Mouse (Mus musculus): Measurements from ENCODE around the gene Sh3rf3.

Sh3rf3 gene

DNA sequence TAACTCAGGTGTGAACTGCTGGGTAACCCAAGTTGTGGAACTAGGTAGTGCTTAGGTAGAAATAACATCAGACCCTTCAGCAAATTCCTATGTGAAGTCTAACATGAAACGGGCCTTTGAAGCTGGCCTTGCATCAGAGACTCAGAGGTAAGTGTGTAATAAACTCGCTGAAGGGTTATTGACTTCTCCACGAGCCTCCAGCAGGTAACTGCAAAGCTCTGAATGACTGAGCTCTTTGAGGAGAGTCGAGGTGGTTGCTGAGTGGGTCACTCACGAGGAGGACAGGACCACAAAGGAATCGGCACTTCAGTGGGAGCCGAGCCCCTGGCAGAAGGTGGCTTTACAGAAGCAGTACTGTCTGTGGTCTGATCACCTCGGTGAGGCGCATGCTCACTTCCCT, 303.2 kb downstream of the Sh3rf3 start:
- TF ChIP-seq GATA4 (IDR thresholded peaks at IDR 0.05; ENCODE audit: insufficient replicate concordance, low read length): no peak

DNA sequence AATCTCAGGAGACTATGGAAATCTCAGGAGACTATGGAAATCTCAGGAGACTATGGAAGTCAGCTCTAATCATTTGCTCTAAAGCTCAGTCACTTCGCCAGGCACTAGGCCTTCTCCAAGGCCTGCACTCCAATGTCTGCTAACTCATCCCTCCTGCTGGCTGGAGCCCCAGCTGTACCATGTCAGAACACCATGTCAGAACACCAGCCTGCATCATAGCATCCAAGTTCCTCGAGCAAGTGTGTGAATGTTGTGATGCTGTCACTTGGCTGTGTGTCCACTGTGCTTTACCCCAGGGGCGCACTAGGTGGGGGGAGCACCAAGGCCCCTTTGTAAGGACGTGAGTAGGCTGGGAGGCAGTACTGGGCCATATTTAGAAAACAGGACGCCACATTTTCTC, 304.4 kb downstream of the Sh3rf3 start:
- no peak for TF ChIP-seq GATA4 (IDR thresholded peaks at IDR 0.05; ENCODE audit: insufficient replicate concordance, low read length)

DNA sequence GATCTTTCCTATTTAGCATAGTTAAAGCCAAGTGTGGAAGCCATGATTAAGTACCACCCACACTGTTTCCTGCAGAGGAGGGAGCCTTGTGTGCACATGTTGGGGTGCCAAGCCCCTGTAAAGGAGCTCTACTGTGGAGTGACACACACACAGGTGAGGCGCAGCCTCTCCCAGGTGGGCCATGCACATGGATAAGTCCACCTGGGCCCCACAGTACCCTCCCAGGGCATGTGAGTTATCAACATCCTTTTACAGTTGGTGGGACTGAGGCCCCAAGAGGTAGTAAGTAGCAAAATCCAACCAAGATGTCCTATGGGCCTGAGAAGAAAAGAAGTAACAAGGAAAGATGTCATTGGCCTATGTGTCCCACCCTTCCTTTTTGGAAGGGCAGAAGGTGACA, 305.8 kb downstream of the Sh3rf3 start:
- no peak for TF ChIP-seq GATA4 (IDR thresholded peaks at IDR 0.05; ENCODE audit: insufficient replicate concordance, low read length)

DNA sequence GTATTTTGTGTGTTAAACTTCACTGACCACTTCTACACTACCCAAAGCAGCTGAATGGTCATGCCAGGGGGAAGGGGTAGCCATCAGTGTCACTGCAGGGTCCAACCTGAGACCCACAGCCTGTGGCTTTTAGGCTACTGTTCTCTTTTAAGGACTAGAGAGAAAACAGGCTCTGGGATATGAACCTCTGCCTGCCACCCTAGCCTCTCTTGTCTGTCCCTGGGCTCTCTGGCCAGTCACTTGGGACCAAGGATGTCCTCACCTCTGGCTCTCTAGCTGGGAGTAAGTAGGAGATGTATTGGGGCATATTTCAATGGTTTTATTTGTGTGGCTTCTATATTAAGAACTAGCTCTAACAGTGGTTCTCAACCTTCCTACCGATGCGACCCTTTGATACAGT, 306.7 kb downstream of the Sh3rf3 start:
- no peak for TF ChIP-seq GATA4 (IDR thresholded peaks at IDR 0.05; ENCODE audit: insufficient replicate concordance, low read length)

DNA sequence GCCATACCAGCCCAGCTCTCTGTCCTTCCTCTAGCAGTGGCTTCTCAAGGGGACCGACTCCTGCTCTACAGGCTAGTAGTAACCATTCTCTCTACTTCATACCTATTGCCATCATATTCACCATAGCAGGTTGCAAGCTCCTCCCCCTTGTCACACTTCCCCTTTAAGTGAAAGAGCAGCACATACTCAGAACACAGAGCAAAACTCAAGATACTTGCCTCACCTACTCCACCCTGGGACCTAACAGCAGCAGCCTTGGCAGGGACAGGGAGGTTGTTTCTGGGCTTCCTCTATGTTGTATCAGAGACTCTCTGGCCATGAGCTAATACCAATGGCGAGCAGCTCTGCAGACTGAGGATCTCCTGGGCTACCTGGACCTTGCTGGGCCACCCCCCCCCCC, 312.3 kb downstream of the Sh3rf3 start:
- TF ChIP-seq GATA4 (IDR thresholded peaks at IDR 0.05; ENCODE audit: insufficient replicate concordance, low read length): no peak

DNA sequence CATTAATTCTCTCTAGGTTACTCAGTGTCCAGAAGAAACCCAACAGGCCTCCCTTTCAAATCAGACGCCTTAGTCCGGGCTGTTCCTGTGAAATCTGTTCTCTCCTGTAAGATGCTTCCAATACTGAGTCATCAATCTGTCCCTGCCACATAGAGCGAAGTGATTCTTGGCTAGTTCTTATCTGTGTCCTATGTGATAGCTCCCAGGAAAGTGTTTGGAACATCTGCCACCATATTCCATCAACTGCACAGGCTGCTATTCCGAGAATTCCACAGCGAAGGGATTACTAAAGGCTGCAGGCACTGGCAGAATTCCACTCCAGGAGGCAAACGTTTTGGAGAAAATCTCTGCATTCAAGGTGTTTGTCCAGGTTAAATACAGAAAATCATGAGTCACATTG, 314.5 kb downstream of the Sh3rf3 start:
- TF ChIP-seq GATA4 (IDR thresholded peaks at IDR 0.05; ENCODE audit: insufficient replicate concordance, low read length): no peak

DNA sequence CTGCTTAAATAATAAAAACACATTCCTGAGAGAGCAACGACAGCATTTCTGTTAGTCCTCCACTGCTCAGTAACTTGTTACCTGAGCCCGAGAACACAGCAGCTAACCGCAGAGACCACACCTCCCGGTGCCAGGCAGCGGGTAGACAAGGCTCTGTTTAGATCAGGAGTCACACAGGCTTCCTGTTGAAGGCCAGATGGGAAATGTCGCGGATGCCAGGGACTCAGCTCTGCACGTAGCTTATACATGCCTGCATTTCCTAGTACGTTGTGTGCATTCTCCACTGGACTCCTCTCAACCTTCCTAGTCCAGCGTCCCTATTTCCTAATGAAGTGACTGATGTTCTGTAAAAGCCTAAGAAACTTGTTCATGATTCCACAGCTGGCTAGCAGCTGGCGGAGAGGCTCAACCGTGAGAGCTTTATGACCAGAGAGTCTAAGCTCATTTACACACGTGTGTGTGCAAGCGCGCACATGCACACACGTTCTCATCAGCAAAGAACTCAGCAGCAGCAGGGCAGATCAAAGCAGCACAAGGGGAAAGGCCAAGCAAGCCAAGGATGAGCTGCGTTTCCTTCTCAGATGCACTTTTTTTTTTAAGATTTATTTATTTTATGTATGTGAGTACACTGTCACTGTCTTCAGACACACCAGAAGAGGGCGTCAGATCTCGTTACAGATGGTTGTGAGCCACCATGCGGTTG, 318.9 kb downstream of the Sh3rf3 start:
- no peak for TF ChIP-seq GATA4 (IDR thresholded peaks at IDR 0.05; ENCODE audit: insufficient replicate concordance, low read length)

DNA sequence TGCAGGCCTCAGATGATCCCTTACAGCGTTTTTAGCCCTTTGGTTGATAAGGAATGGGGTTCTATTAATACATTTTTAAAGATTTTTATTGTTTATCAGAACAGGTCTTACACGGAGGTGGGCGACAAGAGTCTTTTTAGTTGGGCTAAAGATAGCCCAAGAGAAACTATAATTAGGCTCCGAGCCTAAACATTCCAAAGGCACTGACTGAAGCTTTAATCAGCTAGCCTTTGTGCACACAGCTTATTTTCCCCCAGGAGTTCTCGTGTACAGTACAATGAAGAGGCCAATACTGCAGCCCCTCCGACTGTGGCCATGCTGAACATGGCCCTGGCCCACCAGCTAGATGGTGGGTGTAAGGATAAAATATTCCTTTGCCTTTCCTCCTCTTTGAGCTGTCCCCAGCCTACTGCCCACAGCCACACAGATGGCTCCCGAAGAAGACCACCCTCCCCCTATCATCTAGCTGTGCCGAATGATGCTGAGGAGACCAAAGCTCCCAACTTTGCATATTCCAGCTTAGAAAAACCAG, 320.4 kb downstream of the Sh3rf3 start:
- TF ChIP-seq GATA4 (IDR thresholded peaks at IDR 0.05; ENCODE audit: insufficient replicate concordance, low read length): no peak

DNA sequence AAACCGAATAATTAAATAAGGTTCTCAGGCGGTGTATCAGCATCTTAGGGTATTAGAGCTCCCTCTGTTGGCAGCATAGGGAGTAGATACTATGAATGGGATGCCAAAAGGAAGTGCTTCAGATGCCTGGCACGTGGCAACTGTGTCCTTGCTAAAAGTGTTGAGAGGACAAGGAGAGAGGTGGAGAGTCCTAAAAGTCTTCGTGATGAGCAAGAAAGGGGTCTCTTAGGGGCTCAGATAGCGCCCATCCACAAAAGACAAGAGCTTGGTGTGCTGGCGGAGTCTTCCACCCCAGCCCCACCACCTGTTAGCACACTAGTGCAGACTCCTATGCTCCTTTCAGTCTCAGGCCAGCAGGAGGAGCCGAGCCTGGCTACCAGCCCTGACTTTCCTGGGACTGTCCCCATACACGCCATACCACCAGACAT, 336.8 kb downstream of the Sh3rf3 start:
- TF ChIP-seq GATA4 (IDR thresholded peaks at IDR 0.05; ENCODE audit: insufficient replicate concordance, low read length): no peak

DNA sequence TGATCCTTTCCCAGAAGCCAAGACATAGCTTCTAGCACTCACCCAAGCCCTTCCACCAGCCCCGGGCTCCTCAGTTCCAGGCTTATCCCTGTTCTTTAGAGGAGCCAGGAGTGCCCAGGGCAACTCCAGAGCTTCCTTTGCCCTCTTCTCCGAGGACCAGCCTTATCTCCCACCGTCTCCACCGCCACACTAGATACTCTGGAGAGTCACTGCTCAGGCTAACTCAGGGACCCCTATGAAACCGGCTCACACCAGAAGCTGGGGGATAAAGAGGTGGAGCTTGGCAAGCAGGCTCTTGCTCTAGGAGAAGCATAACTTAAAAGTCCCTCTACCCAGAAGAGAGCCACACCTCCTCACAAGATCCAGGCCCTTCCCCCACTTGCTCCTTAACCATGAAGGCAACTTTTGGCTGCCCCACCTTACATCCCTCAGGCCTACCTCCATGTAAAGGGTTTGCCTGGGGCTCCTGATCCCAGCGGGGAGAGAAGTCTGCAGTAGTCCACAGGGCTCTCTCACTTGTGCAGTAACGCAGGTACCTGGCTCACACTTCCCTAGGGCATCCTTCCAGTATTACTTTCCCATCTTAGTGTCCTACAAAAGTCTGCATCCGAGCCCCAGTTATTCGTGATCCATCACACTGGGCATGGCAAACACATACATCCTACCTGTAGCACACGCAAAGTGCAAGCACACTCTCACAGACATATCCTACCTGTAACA, 337.9 kb downstream of the Sh3rf3 start:
- no peak for TF ChIP-seq GATA4 (IDR thresholded peaks at IDR 0.05; ENCODE audit: insufficient replicate concordance, low read length)

DNA sequence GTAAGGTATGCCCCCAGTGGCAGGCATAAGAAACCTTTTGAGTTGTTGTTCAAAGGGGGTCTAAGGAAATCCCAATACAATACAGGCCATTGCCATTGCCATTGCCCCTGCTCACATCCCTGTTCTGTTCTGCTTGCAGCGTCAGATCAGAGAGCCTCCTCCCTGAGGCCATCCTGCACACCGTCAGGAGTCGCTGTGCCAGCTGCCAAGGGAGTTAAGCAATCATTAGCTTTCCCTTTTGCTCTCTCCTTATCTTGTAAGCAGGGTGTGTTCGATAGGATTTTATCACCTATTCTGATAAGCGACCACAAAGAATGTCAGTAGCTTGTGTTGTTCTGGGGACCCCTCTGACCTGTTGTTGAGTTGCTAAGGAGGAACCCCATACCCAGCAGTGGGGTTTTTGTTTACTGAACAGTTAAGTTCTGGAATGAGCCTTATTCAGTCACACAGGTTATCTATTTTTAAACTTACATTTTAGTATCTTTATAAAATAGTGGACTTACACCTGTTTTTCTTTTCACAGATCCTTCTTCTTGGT, 339.5 kb downstream of the Sh3rf3 start:
- peak; percentile 87 for TF ChIP-seq GATA4 (IDR thresholded peaks at IDR 0.05; ENCODE audit: insufficient replicate concordance, low read length)

DNA sequence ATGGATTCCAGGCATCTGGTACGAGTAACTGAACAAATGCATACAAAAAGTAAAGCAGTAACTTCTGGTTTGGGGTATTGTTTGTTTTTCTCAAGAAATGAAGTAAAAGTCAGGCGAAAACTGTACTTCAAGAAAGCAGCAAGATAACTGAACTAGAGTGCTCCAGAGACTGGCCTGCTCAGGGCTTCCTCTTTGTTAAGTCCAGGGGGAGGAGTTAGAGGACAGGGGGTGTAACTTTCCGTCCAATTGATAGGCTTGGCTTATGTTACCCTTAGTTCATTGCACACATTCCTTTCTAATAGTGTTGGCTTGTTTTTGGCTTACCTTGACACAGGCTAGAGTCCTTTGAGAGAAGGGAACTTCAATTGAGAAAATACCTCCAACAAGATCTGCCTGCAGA, 345.5 kb downstream of the Sh3rf3 start:
- no peak for TF ChIP-seq GATA4 (IDR thresholded peaks at IDR 0.05; ENCODE audit: insufficient replicate concordance, low read length)

DNA sequence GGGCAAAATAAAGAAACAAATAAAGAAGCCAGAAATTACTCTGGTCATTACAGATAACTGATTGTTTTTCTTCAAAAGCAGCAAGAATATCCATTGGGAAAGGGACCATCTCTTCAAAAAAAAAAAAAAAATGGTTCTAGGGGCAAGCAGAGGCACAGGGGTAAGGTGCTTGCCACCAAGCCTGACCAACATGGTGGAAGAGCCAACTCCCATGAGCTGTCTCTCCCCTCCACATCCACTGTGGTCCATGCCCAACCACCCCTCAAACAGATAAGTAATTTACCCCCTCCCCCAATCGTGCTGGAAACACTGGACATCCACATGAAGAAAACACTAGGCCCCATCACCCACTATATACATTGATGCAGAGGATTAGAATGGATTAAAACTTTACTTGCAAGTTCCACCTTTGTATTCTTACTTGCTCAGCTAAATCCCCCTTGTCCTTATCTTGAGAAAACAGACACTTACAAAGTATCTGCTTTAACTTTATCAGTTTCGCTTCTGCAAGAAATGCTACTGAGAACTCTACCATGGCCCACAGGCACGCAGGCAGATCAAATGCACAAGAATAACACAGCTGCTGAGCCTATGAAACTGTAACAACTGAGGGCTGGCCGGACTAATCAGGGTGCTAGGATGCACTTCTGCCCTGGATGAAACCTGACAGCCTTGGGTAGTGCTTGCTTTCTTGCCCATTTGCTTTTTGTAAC, 349.2 kb downstream of the Sh3rf3 start:
- no peak for TF ChIP-seq GATA4 (IDR thresholded peaks at IDR 0.05; ENCODE audit: insufficient replicate concordance, low read length)

DNA sequence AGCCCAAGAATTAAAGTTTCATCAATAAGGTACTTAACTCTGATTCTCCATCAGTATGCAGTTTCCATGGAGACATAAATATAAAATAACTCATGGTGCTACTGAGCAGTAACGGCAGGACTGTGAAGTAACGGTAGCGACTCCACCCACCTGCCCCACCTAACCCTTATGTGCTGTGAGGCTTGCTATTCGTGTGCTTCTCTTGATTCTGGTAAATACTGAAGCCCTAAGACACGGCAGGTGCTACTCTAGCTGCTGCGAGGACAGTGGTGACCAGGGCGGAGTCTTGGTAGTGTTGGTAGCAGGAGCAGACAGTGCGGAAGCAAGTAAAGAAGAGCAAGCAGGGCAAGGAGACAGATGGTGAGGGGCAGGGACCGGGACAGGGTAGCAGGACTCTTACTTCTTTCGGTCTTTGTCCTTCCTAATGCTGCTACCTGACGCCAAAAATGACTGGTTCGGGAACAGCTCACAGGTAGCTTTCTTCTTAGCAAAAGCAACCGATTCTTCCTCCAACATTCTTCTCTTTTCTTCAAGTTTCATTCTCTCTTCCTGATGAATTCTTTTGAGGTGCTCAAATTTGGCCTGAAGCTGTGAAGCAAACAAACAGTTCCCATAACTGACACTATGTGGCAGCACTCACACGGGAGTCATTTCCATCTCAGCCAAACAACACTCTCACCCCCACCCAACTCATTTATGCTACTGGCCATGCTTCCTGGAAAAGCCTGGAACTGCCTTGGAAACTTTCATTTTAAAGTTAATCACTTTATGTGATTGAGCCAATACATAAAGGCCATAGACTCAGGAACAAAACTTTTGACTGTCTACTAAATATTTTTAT, 353.2 kb downstream of the Sh3rf3 start:
- TF ChIP-seq GATA4 (IDR thresholded peaks at IDR 0.05; ENCODE audit: insufficient replicate concordance, low read length): no peak

DNA sequence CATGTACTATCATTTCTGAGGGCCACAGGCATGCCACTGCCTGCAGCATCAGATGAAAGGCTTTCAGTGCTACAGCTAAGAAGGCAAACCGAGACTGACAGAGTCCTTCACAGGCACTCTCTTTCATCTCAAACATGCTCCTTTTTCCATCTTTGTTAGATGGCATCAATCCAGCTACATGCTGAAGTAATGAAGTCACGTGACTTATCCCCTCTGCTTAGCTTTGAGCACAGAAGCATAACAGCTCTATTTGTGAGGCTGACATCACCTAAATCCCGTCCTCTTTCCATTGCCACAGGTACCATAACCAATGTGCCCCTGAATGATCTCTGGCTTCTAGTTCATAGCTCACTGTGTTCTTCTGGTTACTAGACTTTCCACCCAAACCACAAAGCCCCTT, 357.9 kb downstream of the Sh3rf3 start:
- no peak for TF ChIP-seq GATA4 (IDR thresholded peaks at IDR 0.05; ENCODE audit: insufficient replicate concordance, low read length)

Data from liver, adult (tissue).